Mouse (Mus musculus) left cerebral cortex, adult 11 months (tissue): Measurements from ENCODE around the gene Lhx8.
A peak's percentile ranks its signal among the peaks of the same experiment; 100 is the strongest.

Experiments
- DNase-seq: peaks from one replicate; pipeline ENCODE4 v3.0.0; 2022; ENCODE audit warnings: low spot score

Lhx8 gene

DNA sequence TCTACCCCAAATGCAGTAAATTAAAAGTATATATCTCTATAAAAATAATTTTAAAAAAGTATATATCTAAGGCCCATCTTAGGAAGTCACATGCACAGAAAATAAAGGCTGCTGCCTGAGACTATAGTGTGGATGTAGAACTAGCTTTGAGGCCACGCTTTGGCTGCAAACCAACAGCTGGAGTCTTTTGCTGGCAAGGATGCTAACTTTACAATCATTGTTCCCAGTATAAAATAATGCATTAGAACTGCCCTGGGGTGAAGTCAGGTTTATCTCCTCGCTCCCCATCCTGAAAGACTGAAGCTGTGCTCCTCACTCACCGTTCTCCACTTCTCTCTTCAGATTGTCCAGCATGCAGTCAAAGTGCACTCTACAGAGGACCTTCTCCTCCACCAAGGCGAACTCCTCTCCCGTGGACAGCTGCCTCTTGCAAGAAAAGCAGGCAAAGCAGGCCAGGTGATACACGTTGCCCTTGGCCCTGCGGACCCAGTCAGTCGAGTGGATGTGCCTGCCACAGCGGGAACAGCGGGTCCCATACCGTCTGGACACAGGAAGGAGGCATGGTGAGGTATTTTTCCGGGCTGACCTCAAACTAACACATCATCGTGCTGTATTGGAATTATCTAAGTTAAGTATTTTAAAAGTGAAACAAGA, 8.4 kb downstream of the Lhx8 start:
- DNase-seq: no peak

GRCm38 (mm10) chr3:154317651-154318248, 12.7 kb downstream of the Lhx8 start:
- no peak for DNase-seq

GRCm38 (mm10) chr3:154305163-154305884, 25.1 kb downstream of the Lhx8 start:
- DNase-seq: no peak

GRCm38 (mm10) chr3:154301102-154301501, 29.4 kb downstream of the Lhx8 start:
- no peak for DNase-seq

DNA sequence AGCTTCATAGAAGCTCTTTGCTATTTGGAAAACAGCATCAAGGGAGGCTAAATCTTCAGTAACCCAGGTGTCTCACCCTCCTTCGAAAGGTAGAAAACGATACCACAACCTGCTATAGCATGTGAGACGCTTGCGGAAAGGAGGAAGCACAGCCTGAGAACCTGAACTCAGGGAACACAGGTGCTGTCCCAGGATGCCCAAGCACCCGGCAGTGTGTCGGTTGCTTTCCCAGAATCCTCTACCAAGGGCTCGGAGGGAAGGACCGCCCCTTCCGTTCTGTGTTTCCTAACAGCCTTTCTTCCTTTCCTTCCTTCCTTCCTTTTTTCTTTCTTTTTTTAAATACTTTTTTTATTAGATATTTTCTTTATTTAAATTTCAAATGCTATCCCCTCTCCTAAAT, 30.5 kb downstream of the Lhx8 start:
- DNase-seq: no peak

DNA sequence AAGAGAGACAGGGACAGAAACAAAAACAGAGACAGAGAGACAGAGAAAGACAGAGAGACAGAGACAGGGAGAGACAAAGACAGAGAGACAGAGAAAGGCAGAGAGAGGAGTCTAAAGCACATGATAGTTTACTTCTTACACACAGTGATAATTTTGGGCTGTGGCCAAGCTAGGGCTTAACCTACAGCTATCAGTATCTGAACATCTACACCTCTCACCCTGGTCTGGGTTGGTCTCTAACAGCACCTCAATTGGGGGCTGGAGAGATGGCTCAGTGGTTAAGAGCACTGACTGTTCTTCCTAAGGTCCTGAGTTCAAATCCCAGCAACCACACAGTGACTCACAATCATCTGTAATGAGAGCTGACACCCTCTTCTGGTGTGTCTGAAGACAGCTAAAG, 32.0 kb downstream of the Lhx8 start:
- DNase-seq: no peak

DNA sequence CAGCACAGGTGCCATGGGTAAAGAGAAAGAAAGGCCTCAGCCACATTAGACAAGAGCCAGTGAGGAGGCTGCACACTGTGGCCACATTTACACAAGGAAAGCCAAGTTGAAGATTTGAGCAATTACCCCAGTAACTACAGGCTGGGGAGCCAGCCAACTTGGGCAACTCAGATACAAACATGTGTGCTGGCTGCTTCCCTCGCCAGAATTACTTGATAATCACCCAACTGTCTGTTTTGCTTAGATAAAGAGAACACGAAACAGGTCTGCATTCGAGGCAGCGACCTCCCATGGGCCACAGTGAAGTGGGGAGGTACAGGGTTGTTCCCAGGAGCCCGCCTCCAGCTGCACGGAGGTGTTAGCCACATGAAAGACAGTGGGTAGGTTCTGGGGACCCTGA, 33.0 kb downstream of the Lhx8 start:
- DNase-seq: no peak

- DNase-seq: no peak
These were observed 35.3 kb downstream of the Lhx8 start for GRCm38 (mm10) chr3:154294924-154295834.

DNA sequence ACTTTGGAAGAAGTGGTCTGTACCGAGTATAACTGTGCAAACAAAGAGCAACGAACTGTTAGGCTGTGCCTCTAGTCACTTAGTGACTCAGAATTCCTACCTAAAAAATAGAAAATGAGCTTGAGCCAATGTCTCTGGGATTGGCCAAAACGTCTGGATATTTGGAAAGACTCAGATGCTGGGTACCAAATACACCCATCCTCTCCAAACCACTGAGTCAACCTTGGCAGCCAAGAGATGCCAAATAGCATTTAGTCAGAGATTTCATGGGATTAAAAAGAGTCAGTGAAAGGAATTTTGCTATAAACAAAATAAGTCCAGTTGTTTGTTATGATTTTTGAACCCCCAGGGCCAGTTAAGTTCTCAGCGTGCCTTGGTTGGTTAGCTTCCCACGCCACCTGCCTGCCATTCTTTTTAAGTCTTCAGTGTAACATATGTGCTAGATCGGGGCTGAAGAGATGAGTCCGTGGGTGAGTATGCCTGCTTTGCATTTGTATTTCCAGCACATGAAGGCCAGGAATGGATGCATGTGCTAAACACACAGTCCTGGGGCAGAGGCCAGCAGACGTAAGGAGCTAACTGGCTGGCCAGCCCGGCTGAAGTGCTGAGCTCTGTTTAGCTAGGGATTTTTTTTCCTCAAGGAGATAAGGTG, 36.5 kb downstream of the Lhx8 start:
- peak; percentile 7 for DNase-seq

- no peak for DNase-seq
These were observed 38.3 kb downstream of the Lhx8 start for GRCm38 (mm10) chr3:154292126-154292525.

DNA sequence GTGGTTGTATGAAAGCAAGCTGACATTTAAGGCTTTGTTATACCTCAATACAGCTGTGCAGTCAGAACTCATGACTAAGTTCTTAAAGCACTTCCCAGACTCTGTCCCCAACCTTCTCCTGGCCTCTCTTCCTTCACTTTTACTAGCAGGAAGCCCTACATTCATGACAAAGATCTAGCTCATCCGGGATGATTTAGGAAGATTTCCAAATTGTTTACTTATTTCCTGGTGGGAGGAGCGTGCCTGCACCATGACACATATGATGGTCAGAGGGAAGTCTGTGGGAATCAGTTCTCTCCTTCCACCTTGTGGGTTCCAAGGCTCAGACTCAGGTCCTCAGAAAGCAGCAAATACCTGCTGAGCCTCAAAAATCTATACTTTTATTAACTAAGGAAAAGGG, 40.1 kb downstream of the Lhx8 start:
- no peak for DNase-seq

GRCm38 (mm10) chr3:154288429-154289069, 41.9 kb downstream of the Lhx8 start:
- DNase-seq: no peak

- DNase-seq: no peak
These were observed 43.2 kb downstream of the Lhx8 start for GRCm38 (mm10) chr3:154287217-154287616.

DNA sequence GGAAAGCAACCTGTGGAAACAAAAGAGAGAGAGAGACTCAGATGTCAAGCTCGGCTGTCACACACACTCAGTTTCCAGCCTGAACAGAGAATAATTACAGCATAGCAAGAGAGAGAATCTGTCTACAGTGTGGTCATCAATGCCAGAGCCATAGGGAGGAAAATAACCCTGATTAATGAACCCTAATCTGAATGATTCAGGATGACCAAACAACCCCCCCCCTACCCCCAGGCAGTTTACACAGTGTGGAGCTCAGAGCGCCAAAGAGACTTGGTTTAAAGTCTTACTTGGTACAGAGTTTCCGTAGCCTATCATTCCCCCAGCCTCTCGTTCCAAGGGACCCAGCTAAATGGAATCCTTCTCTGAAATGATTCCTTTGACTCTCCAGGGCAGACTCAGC, 45.1 kb downstream of the Lhx8 start:
- DNase-seq: no peak

DNA sequence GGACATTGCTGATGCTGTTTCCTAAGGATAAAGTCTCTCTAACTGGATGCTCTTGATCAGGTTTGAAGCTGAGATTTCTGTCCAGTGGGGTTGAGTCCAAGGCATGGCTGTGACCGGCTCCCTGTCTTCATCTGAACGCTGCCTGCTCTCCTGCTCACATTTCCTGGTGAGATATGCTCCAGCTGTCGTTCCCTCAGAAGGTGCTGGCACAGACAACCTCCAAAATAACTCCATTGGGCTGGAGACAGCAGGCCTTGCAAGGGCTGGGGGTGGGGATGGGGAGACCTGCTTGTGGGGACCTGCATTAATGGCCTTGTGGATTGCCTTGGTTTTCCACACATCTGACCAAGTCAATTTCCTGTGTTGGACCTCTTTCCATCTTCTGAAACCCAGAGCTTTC, 46.2 kb downstream of the Lhx8 start:
- DNase-seq: no peak

- no peak for DNase-seq
These were observed 55.8 kb downstream of the Lhx8 start for GRCm38 (mm10) chr3:154274681-154275080.

GRCm38 (mm10) chr3:154269757-154270366, 60.6 kb downstream of the Lhx8 start:
- DNase-seq: peak; percentile 46

- DNase-seq: no peak
These were observed 62.1 kb downstream of the Lhx8 start for GRCm38 (mm10) chr3:154268313-154268712.

DNA sequence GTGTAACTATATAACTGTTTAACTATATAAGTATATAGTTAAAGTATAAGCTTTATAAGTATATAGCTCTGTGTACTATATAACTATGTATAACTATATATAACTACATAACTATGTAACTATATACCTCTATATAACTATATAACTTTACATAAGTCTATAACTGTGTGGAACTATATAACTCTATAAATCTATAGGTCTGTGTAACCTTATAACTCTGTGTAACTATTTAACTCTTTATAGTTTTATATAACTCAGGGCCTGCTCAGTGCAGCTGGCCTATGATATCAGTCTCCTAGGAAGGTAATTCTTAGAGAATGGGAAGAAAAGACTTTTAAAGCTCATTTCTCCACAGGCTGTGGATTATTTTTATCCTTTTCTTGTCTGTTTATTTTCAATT, 73.1 kb downstream of the Lhx8 start:
- DNase-seq: no peak
